Mouse (Mus musculus) lung, embryonic 16.5 days (tissue): ENCODE results near the gene Pla2g4e. TPM values are rescaled to one million over a fixed set of nuclear protein-coding genes. Genes with fewer than 3 reads are reported as not detected.

Experiments
- ATAC-seq: fragments of 200-750 bp; cut with Nextera tagmentation; 2 replicates; pipeline ENCODE4 v1.8.0; 2017; ENCODE audit warnings: low read depth, mild to moderate bottlenecking, moderate library complexity
- H3K27ac ChIP-seq: fragments of 300-500 bp; sonication (generic); 2 replicates; pipeline ENCODE4 v1.5.1; 2014; ENCODE audit warnings: mild to moderate bottlenecking, control low read depth, low read length
- H3K27me3 ChIP-seq: fragments of 300-500 bp; sonication (generic); 2 replicates; pipeline ENCODE4 v1.6.1; 2014; ENCODE audit warnings: low read depth, low read length, mixed read lengths; ENCODE audit not compliant: control insufficient read depth, insufficient read depth
- H3K36me3 ChIP-seq: fragments of 300-500 bp; sonication (generic); 2 replicates; pipeline ENCODE4 v1.6.1; 2014; ENCODE audit warnings: low read length; ENCODE audit not compliant: control insufficient read depth, insufficient read depth
- H3K4me1 ChIP-seq: fragments of 300-500 bp; sonication (generic); replicated peaks from 2 replicates; pipeline ENCODE4 v1.6.1; 2014; ENCODE audit warnings: low read length, mixed read lengths; ENCODE audit not compliant: control insufficient read depth, insufficient read depth
- H3K4me2 ChIP-seq: fragments of 300-500 bp; sonication (generic); 2 replicates; pipeline ENCODE4 v1.6.1; 2014; ENCODE audit warnings: low read depth, low read length, control low read depth
- H3K4me3 ChIP-seq: fragments of 300-500 bp; sonication (generic); 2 replicates; pipeline ENCODE4 v1.5.1; 2014; ENCODE audit warnings: mild to moderate bottlenecking, low read length, control low read depth
- H3K9ac ChIP-seq: fragments of 300-500 bp; sonication (generic); 2 replicates; pipeline ENCODE4 v1.6.1; 2014; ENCODE audit warnings: low read length, control low read depth
- H3K9me3 ChIP-seq: fragments of 300-500 bp; sonication (generic); 2 replicates; pipeline ENCODE4 v1.6.1; 2016; ENCODE audit warnings: low read length; ENCODE audit not compliant: control insufficient read depth
- WGBS: fragments of 180-500 bp; shearing (Covaris S2); extraction: QIAGEN DNeasy Blood & Tissue Kit; methylation state at CpG from one replicate; pipeline ENCODE4 v1.1.7; 2014; 5-methylcytosine and 5-hydroxymethylcytosine counted together
- polyA plus RNA-seq: library from polyadenylated mRNA; unstranded; fragments of >200 nt; fragmentation: Nextera tagmentation; extraction: Ambion mirVana; gene quantifications from 2 replicates; pipeline ENCODE4 v1.2.1, GENCODE M21; 2015

Gene Pla2g4e
- polyA plus RNA-seq, 1 experiment from 2014 or later = 0.08 TPM

- Histone ChIP-seq H3K9me3 (no peaks in the 10 kb centered on the region), H3K27ac (no peak overlapping the region), H3K36me3 (no peaks in the 10 kb centered on the region), H3K4me3 (no peak overlapping the region), H3K27me3 (no peaks in the 10 kb centered on the region), H3K9ac (no peak overlapping the region), H3K4me2 (no peak overlapping the region), H3K4me1 (no peaks in the 10 kb centered on the region; the same call in 1 of the 2 replicates)
- 0 out of 2 replicates have a peak, but pooled peaks have one; percentile 12 for ATAC-seq
- WGBS = 13% methylated on average over 8 of the region's 8 CpGs
Observed at GRCm38 (mm10) chr2:120279961-120280360, 34.8 kb upstream of the Pla2g4e start.

DNA sequence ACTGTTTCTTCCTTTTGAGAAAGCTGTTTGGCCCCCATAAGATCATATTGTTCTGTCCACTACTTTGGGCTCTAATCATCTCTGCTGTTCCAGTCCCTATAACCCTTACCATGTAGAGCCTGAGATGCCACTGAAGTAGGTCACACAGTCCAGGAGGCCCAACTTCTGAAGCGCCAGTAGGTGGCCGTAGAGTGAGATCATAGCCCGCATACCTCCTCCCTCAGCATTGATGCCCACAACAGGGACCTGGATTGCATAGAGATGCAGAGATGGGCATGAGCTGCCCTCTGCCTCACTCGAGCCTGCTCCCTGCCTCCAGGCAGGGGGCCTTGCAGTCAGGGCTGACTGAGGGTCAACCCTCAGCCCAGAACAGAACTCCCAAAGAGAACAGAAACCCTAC, 31.8 kb upstream of the Pla2g4e start:
- no peak overlapping the region for H3K4me2 ChIP-seq
- no peak overlapping the region for H3K4me3 ChIP-seq
- no peaks in the 10 kb centered on the region for H3K4me1 ChIP-seq
- H3K27ac ChIP-seq = no peak overlapping the region
- WGBS = 82% methylated on average over 4 of the region's 4 CpGs
- no peak for ATAC-seq
- H3K36me3 ChIP-seq = no peaks in the 10 kb centered on the region
- no peak overlapping the region for H3K9ac ChIP-seq
- H3K27me3 ChIP-seq = no peaks in the 10 kb centered on the region
- no peaks in the 10 kb centered on the region for H3K9me3 ChIP-seq

DNA sequence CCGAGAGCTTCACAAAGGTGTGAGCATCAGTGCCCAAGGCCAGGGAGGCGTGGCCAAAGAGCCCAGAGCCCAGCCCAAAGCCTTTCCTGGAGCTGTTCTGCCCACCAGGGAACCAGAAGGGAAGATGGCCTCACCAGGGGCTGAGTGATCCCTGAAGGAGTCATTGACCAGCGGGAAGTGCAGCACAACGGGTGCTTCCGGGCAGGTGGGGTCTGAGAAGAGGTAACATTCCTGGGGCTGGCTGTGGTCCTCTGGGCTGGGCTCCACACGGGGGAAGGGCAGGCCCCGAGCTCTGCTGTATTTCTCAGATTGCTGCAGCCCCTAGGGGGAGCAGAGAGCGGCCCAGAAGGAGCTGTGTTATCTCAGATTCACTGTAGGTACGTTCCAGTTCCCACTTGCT, 23.5 kb upstream of the Pla2g4e start:
- 0 out of 2 replicates have a peak, but pooled peaks cover 2% of the 10 kb centered on the region for H3K4me1 ChIP-seq
- WGBS = under 1% methylated on average over 9 of the region's 9 CpGs
- H3K4me2 ChIP-seq = peak overlapping the region; percentile 40
- H3K36me3 ChIP-seq = no peaks in the 10 kb centered on the region
- H3K27ac ChIP-seq = no peak overlapping the region
- no peak overlapping the region for H3K9ac ChIP-seq
- H3K4me3 ChIP-seq = 0 out of 2 replicates have a peak overlapping the region, but pooled peaks have one; percentile 17
- H3K9me3 ChIP-seq = no peaks in the 10 kb centered on the region
- no peaks in the 10 kb centered on the region for H3K27me3 ChIP-seq
- peak; percentile 57 for ATAC-seq

- H3K9me3 ChIP-seq = no peaks in the 10 kb centered on the region
- H3K27me3 ChIP-seq = no peaks in the 10 kb centered on the region
- H3K4me1 ChIP-seq = 0 out of 2 replicates have a peak, but pooled peaks cover 2% of the 10 kb centered on the region
- ATAC-seq = no peak
- no peak overlapping the region for H3K4me2 ChIP-seq
- H3K27ac ChIP-seq = no peak overlapping the region
- WGBS = 69% methylated on average over 6 of the region's 6 CpGs
- no peak overlapping the region for H3K4me3 ChIP-seq
- H3K36me3 ChIP-seq = no peaks in the 10 kb centered on the region
- H3K9ac ChIP-seq = no peak overlapping the region
Observed at GRCm38 (mm10) chr2:120265523-120265922, 20.4 kb upstream of the Pla2g4e start.

DNA sequence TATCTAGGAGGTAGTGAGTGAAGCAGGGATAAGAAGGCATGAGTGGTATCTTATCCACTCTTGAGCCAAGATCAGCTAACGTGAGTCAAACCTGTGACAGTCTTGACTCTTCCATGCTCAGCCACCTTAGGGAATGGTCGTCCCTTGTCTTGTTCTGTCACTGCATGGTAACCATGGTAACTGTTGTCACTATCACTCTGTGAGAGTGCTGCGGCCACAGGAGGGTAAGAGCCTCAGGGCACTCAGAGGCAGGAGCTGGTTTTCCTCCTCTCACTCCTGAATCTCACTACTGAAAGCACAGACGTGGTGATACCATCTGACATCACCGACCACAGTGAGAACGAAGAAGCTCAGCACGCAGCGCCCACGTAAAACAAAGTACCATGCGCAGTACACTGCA, 19.7 kb upstream of the Pla2g4e start:
- Histone ChIP-seq H3K27ac (no peak overlapping the region), H3K4me2 (no peak overlapping the region), H3K36me3 (no peaks in the 10 kb centered on the region), H3K4me3 (no peak overlapping the region), H3K27me3 (no peaks in the 10 kb centered on the region), H3K4me1 (0 out of 2 replicates have a peak, but pooled peaks cover 2% of the 10 kb centered on the region), H3K9ac (no peak overlapping the region), H3K9me3 (no peaks in the 10 kb centered on the region)
- no peak for ATAC-seq
- 54% methylated on average over 10 of the region's 10 CpGs for WGBS

DNA sequence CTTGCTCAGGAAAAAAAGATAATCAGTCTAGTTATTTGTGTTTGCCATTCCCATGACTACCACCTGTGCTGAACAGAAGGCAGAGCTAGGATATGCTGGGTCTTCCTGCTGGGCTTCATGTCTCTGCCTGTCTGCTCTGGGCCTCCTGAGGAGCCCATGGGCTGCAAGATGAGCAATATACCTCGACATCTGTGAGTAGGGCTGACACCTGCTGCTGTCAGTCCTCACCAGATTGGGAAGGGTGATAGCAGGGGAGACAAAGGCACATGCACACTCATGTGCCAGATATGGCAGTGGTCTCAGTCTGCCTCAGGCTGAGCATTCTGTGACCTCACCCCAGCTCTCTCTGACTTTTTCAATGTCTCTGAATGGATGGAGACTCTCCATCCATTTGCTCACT, 17.7 kb upstream of the Pla2g4e start:
- H3K4me2 ChIP-seq = no peak overlapping the region
- H3K4me3 ChIP-seq = no peak overlapping the region
- WGBS = 27% methylated on average over 1 of the region's 1 CpGs
- no peaks in the 10 kb centered on the region for H3K9me3 ChIP-seq
- no peak overlapping the region for H3K9ac ChIP-seq
- no peak for ATAC-seq
- no peak overlapping the region for H3K27ac ChIP-seq
- no peaks in the 10 kb centered on the region for H3K4me1 ChIP-seq
- no peaks in the 10 kb centered on the region for H3K27me3 ChIP-seq
- no peaks in the 10 kb centered on the region for H3K36me3 ChIP-seq

DNA sequence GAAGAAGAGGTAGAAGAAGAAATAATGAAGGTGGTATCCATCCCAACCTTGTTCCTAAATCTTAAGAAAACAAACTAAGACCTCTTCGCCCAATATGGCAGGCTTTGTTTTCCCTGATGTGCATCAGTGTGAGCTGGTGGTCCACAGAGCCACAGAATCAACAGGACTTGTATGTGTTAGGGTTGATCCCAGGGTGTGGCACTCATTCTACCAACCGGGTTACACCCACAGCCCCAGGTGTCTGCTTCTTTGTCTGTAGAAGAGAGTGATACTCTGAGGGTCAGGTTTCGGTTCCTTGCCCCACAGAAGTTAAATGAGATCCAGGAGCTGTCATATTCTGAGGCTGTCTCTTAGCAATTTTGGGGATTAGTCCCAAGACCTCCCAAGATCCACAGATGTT, 16.2 kb upstream of the Pla2g4e start:
- Histone ChIP-seq H3K36me3 (no peaks in the 10 kb centered on the region), H3K4me1 (no peaks in the 10 kb centered on the region)
- 64% methylated on average over 3 of the region's 3 CpGs for WGBS

GRCm38 (mm10) chr2:120256259-120256658, 11.1 kb upstream of the Pla2g4e start:
- Histone ChIP-seq H3K27ac (no peak overlapping the region), H3K9me3 (no peaks in the 10 kb centered on the region), H3K9ac (no peak overlapping the region), H3K4me1 (no peaks in the 10 kb centered on the region), H3K4me3 (no peak overlapping the region), H3K36me3 (no peaks in the 10 kb centered on the region), H3K4me2 (no peak overlapping the region), H3K27me3 (no peaks in the 10 kb centered on the region)
- ATAC-seq = no peak

More for the DNA sequence above, 16.2 kb upstream of the Pla2g4e start:
- no peak overlapping the region for H3K9ac ChIP-seq
- H3K9me3 ChIP-seq = no peaks in the 10 kb centered on the region
- no peak for ATAC-seq
- no peak overlapping the region for H3K27ac ChIP-seq
- no peak overlapping the region for H3K4me3 ChIP-seq
- H3K4me2 ChIP-seq = no peak overlapping the region
- no peaks in the 10 kb centered on the region for H3K27me3 ChIP-seq

DNA sequence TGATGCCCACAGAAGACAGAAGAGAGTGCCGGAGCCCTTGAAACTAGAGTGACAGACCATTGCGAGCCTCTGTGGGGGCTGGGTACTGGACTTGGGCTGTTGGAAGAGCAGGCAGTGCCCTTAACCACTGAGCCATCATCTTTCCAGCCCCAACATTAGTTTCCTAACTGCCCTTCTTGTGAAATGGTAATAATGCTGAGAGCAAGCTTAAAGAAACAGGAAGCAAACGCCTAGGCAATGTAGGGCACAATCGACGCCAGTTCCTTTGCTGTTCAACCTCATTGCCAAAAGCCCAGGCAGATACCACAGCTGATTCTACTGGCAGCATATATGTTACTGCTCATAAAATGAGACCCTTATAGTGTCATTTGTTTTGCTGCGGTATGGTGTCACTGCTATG, 7.5 kb upstream of the Pla2g4e start:
- WGBS = 83% methylated on average over 6 of the region's 6 CpGs
- no peaks in the 10 kb centered on the region for H3K27me3 ChIP-seq
- ATAC-seq = no peak

More for the DNA sequence above, 7.5 kb upstream of the Pla2g4e start:
- H3K9ac ChIP-seq = no peak overlapping the region
- H3K4me1 ChIP-seq = no peaks in the 10 kb centered on the region
- no peak overlapping the region for H3K27ac ChIP-seq
- H3K4me2 ChIP-seq = no peak overlapping the region
- no peak overlapping the region for H3K4me3 ChIP-seq
- H3K36me3 ChIP-seq = no peaks in the 10 kb centered on the region
- H3K9me3 ChIP-seq = no peaks in the 10 kb centered on the region
